Mouse (Mus musculus): ENCODE measurements around the gene Chrne.

Gene Chrne

DNA sequence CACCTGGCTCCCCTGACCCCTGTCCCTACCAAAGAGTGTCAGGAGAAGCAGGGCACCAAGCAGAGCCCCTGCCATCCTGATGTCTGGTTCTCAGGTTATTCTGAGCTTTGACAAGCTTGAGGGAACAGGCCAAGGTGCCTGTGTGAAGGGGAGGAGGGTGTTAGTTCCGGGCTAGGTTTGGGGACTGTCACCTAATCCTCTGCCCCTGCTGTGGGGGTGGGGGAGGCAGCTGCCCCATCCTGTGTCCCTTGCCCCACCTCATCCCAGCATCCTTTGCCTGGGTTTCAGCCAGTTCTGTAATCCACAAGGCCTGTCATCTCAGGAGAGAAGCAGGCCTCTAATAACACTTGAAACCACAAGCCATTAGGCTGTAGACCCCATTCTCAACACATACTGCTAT is at the start of gene Chrne:
Gene Chrne, minus strand, starts transcription at position 116 of the 400 bp plus-strand sequence.
- DNase-seq (ENCODE audit: low spot score in 2 of 2), result no peak

DNA sequence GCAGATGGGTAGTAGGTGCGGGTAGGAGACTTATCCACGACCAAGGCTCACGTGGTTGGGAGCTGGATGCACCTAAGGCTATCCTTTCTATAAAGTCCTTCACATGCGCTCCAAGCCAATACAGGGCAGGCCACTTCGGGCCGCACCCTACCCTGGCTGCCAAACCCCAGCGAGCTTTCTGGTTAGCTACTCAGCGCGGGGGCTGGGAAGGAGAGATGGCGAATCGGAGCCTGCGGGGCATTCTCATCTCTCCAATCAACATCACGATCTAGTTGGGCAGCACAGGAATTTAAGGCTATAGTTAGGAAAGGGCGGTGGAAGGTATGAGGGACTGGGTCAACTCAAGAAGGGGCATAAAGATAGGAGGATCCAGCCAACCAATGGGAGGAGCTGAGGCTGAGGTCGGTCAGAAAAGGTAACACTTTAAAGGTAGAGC is 49.3 kb upstream of the Chrne start:
- DNase-seq (ENCODE audit: low spot score in 2 of 2), result peak; percentile 39 to 47

DNA sequence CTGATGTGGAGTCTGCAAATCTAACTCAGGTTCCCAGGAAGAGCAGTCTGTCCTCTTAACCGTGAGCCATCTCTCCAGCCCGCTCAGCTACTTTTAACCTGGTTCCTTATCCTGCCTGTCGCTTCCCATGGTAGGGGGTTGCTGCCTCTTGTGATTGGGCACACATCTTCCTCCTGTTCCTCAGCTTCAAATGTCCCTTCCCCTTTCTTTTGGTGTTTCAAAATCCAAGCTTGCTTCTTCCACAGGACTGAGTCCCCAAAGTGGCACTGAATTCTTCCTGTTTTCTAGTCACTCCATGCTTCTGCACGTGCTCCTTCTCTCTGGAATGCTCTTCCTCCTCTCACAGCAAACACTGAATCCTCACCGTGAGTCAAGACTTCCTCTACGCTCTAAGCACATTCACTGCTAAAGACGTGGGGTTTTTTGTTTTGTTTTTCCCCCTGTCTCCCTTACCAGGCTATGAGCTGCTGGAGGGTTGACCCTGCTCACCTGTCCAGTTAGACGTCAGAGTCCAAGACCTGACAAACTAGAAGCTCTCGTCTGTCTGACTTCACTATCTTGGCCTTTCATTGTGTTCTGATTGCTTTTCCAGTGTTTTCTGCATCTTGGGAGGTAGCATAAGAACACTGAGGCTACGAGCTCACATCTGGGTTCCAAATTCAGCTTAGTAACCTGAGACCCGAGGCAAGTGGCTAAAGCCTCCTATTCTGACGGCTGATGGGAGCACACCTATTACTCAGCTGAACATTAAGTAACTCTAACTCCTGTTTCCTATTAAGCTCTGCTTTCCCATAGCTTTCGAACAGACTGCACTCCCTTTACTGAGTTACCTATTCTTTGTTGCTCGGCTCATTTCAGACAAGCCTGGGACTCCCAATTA is 48.5 kb upstream of the Chrne start:
- DNase-seq (ENCODE audit: low spot score in 2 of 2), result no peak

DNA sequence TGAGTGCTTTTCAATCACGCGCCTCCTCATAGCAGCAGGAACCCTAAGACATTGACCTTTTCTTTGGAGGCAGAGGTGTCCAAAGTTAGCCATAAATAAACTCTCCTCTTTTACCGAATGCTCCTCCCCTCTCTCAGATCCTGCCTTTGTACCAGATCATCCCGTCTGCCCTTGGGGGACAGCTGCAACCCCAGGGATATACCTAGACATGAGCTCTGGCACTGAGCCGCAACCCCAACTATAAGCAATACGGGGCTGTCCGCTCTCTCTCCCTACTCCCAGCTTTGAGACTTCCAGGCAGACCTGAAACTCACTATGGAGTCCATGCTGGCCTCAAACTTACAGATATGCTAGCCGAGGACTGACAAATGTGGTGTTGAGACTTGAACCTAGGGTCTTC is 47.7 kb upstream of the Chrne start:
- no peak for DNase-seq (ENCODE audit: low spot score in 2 of 2)

DNA sequence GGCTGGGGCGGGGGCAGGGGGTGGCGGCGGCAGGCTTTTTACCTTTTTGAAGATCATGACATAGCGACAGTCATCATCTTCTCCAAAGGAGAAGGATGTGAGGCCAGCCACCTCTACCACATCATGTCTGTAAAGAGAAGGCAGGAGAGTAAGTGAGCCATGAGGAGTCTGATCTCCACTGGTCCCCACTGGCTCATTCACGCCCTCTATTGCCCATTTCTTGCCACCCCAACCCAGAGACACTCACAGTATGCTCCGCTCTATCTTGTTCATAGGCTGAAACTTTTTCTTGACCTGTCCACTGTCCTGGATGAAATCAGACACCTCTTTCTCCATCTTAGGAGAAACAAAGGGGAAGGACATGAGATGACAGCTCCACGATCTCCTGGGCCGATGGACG is 45.7 kb upstream of the Chrne start:
- DNase-seq (ENCODE audit: low spot score in 2 of 2), result no peak

DNA sequence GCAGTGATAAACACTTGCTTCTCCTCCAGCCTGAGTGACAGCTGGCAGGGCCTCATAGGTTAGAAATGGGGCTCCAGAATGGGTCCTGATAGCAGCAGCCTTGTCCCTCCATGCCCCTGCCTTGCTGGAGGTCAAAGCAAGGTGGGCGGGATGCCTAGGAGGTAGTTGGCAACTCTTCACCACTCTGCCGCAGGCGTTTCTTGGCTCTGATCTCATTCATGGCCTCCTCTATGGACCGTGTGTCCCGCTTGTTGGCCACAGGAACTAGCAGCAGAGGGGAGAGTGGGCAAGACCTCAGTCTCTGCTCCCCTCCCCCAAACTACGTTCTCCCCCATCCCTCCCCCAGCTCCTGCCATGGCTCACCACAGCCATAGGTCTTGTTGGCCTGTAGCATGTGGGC is 44.9 kb upstream of the Chrne start:
- no peak for DNase-seq (ENCODE audit: low spot score in 2 of 2)

DNA sequence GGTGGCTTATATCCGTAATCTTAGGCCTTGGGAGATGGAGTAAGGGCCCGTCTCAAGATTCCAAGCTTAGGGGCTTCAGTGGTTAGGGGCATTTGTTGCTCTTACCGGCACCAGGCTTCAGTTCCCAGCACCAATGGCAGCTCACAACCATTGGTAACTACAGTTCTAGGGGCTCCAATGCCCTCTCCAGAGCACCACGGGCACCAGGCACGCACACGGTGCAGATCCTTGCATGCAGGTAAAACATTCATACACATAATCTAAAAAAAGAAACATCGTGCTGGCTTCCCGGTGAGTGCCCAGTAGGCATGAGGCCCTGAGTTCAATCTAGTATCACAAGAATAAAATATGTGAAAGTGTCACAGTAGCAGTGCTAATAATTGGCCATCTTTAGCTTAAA is 44.1 kb upstream of the Chrne start:
- no peak for DNase-seq (ENCODE audit: low spot score in 2 of 2)

DNA sequence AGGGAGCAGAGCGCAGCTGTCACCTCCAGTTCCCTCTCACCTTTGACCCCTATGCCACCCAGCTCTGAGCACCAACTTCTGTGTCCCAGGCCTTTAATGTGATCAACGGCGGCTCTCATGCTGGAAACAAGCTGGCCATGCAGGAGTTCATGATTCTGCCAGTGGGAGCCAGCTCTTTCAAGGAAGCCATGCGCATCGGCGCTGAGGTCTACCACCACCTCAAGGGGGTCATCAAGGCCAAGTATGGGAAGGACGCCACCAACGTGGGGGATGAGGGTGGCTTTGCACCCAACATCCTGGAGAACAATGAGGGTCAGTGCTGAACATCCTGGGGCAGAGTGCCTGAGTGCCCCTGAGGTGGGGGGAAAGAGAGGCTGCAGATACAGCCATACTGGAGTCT is 41.6 kb upstream of the Chrne start:
- DNase-seq (ENCODE audit: low spot score in 2 of 2), result no peak

DNA sequence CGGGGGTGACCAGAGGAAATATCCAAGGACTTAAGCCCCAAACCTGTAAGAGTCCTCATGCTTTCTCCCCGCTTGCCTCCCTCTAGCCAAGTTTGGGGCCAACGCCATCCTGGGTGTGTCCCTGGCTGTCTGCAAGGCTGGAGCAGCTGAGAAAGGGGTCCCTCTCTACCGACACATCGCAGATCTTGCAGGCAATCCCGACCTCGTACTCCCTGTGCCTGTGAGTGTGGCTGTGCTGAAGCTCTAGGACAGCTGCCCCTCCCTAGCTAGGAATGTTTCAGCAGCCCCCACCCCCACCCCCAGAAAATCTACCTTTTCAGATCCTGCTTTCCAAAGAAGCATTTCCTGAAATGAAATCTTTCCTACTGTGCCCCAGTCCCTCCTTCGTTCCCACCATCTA is 39.9 kb upstream of the Chrne start:
- no peak for DNase-seq (ENCODE audit: low spot score in 2 of 2)

DNA sequence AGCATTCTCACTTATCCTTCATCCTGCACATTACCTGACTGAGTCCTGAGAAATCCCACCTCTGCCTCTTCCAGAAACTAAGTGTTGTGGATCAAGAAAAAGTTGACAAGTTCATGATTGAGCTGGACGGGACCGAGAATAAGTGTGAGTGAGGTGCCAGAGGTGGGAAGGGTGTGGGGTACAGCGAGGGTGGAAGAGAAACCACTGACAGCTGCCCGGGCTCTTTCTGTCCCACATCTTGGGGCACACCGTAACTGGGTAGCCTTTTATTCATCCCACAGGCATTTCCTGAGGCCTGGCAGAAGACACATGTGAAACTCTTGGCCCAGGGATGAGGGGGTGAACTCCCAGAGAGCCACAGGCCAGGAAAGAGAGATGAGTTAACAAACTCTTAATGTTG is 39.5 kb upstream of the Chrne start:
- DNase-seq (ENCODE audit: low spot score in 2 of 2), result no peak

DNA sequence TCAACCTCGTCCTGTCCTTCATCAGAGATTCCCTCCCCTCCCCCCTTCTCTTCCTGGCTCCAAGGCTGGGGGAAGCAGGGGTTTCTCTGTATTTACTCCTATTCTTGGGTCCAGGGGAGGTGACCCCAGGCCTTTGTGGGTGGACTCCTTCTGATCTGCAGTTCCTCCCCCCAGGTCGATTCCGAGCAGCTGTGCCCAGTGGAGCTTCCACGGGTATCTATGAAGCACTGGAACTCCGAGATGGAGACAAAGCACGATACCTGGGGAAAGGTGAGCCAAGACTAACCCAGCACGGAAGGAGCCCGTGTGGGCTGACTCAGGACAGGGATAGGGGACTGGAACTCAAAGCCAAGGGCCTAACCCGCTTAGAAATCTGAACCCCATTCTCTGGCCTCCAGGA is 39.0 kb upstream of the Chrne start:
- DNase-seq (ENCODE audit: low spot score in 2 of 2), result no peak

DNA sequence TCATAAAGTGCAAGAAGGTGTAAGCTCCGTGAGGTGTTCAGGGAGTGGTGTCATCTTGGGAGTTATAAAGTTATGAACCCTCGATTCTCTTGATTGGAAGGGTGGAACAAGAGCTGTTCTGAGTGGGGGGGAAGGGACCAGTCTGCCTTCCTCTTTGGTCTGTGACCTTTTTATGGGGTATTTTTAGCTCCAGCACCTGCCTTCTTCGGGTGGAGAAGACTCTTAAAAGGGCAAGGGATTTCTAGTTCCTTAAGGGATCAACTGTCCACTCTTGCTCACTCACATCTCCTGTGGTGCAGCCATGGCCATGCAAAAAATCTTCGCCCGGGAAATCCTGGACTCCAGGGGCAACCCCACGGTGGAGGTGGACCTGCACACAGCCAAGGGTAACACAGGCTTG is 38.6 kb upstream of the Chrne start:
- DNase-seq (ENCODE audit: low spot score in 2 of 2), result no peak

DNA sequence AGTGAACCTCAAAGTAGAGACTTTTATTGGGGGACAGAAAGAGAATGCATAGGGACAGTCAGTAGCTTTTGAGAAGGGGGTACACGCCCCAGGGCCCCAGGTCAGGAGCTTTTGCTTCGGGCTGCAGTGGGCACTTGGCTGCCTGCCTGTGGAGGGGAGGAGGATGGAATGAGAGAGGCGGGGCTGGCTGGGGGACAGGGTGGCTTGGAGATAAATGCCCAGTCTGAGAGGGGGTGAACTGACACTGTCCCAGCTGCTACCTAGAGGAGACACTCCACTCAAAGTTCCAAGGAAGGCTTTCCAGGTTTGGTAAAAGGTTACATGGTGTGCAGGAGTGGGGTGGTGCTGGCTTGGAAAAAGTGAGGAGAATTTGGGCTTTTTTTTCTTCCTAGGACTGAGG is 37.9 kb upstream of the Chrne start, which contains the start of gene Eno3:
Gene Eno3, plus strand, starts transcription at position 239 of the 400 bp plus-strand sequence.
- no peak for DNase-seq (ENCODE audit: low spot score in 2 of 2)

DNA sequence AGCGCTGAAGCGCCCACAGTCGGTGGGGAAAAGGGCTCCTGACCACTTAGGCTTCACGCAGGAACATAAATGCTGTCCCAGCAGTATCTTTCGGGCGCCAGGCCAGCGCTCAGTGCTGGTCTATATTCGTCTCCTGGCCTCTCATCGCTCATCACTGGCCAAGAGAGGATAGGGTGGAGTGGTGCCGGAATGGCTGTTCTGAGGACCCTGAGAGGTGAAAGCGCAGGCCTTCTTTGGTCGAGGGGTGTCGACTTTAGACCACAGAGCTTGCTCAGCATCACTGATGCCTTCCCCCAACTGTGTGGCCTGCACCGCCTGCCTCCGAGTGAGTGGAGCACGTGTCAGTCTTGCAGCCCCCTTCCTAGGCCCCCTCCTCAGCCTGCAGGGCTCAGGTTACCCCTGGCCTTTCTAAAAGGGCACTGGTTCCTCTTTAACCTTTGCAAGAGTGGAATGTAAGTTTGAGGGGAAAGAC is 37.5 kb upstream of the Chrne start:
- no peak for DNase-seq (ENCODE audit: low spot score in 2 of 2)

DNA sequence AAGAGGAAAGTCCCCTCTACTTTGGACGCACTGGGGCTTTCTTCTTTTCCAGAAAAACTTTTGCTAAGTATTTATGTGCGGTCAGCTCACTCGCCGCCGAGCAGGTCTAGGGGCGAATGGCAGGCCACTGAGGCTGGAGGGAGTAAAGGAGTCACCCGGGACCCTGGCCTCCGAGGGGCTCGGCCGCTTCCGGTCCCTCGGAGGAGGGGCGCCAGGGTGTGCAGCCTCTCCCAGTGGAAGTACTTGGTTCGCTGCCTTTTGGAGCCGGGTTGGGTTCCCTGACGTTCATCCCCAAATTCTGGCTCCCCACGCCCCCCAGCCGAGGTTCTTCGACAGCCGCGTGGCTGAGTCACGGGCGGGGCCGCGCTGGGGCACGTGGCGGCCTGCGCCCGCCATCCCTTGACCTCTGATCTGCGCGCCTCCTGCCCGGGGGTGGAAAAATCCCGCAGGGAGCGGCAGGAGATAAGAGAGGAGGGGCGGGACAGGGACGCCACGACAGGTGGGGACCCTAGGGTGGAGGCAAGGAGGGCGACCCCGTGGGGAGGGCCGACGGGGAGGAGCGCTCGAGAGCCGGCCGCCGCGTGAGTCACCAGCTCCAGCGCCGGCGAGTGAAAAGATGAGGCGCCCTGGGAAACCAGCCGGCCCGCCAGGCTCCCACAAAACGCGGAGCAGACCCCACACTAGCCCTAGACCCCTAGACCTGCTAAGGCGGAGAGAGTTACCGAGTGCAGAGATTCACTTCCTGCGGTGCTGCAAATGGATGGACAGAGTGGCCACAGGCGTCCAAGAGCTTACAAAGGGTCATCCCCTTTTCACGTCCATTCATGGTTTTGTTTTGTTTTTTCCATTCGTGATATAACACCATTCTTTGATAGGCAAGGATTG is 36.8 kb upstream of the Chrne start:
- peak in 1 of 2 experiments; percentile 44 for DNase-seq (ENCODE audit: low spot score in 2 of 2)

DNA sequence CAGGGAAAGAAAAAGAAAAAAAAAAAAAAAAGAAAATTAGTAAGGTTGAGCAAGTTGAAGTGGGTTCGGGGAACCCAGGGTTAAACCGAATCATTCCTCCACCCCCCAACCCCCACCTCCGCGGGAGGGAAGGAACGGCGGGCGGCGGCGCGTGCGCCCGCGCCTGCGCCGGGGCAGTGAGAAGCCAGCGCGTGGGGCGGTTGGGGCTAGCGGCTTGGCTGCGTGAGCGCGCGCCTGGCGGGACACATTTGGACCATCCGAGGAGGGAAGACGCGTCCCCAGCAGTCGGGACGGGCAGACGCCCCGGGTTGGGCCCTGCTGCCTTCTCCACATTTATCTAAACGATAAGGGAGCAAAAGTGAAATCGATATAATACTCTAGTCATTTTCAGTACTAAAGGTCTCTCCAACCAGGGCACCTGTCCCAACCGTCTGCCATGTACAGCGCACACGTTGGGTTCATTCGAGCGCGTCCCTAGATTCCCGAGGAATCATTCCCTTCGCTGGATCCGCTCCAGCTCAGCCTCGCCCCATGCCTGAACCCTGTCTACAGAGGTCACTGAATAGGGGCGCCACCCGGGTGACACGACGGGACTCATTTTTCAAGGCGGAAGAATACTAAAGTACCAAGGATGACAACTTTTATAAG is 36.0 kb upstream of the Chrne start:
- peak; percentile 58 to 69 for DNase-seq (ENCODE audit: low spot score in 2 of 2)

DNA sequence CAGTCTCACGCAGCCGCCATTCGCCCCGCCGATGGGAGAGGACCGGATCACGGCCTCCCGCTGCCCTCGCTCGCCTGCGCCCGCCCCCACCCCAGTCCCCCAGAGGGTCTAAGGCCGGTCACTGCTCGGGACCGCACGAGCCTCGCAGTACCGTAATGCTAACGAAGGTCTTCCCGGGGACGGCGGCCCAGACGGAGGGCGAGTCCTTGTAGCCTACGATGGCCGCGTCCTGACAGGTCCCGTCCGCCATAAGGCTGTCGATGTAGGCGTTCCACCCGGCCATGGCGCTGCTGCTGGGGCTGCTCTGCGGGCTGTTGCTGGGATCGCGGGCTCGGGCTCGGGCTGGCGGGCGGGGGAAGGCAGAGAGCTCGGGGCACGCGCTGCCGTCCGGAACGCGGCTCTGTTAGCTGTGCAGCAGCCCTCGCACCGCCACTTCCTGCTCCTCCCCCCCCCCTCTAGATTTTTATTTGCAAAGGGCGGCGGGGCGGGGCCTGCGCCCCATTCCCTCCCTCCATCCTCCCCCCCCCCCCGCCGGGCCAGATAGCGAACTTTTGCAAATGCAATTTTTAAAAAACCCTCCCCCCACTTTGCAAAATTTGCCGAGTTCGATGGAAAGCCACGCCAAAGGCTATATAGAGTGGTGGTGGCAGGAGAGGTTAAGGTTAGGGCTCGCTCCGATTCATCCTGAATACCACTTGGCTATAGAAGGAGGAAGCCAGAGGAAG is 35.3 kb upstream of the Chrne start, which contains the start of gene Pfn1:
Gene Pfn1, minus strand, starts transcription at position 447 of the 725 bp plus-strand sequence.
- DNase-seq (ENCODE audit: low spot score in 2 of 2), result peak; percentile 62 to 74

DNA sequence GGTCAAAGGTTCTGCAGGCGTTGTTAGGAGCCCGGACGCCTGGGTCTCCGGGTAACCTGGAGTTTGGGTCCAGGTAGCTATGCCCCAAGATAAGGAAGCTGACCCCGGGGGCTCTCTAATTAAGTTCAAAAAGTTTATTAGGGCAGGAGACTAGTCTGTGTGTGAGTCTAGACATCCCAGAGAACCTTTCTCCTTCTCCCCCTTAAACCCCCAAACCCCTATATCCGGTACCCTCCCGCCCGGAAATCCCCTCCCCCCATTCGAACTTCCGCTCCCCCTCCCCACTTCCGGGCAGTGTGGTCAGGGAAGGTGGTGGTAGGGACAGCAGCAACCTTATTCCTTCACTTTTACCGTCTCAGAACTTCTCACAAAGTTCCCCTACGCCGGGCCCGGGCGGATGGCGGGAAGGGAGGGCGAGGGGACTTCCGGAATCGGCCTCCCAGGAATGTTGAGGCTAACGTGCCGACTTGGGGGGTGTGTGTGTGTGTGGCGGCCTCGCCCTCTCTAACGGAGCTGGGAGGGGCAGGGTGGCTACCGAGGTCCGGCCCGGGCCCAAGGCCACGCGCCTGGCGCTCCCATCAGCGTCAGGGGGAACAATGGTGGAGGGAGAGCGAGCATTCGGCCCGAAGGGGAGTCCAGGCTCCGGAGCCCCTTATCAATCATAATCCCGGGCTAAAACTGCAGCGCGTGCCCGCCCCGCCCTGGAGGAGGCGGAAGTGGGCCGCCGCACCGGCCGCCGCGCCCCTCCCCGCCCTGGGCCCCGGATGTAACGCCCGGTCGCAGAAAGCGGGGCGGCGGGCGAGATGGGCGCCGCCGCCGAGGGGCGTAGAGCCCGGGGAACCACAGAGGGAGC is 34.6 kb upstream of the Chrne start:
- DNase-seq (ENCODE audit: low spot score in 2 of 2), result peak; percentile 62 to 75

DNA sequence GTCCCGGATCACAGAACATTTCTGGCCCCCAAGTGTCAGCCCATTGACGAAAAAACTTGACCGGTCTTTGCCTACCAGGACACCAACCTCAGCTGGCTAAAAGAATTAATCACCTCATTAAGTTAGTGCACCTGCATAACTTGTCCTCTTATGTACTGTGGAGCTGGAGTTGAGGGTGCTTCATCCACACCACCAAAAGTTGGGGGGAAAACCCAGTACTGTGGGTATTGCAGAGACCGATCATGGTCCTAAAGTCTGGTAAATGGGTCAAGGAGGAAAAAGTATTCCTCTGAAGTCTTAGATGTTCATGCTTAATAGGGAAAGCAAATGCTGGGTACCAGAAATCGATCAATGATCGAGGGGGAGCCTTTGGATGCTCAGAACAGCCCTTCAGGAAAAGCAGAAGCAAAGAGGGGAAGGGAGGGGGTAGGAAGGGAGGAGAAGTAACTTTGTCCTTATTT is 33.9 kb upstream of the Chrne start:
- no peak for DNase-seq (ENCODE audit: low spot score in 2 of 2)
